Mouse (Mus musculus): ENCODE results near the gene Icmt. TPM values are rescaled to one million over a fixed set of nuclear protein-coding genes. Genes with fewer than 3 reads are reported as not detected.
A peak's percentile ranks its signal among the peaks of the same experiment; 100 is the strongest.

The Icmt gene
- polyA plus RNA-seq, 1 experiment = 51.6 TPM

- H3K4me3 ChIP-seq (ENCODE audit: control insufficient read depth, low read depth, low read length) = peak overlapping the region; percentile 27; the same call in 1 of the 2 replicates
- H3K27ac ChIP-seq (ENCODE audit: control insufficient read depth, insufficient read depth, low read depth, low read length) = no peak overlapping the region
- H3K36me3 ChIP-seq (ENCODE audit: control insufficient read depth, insufficient read depth, low read length) = no peaks in the 10 kb centered on the region
- peaks cover 38% of the 10 kb centered on the region for H3K4me1 ChIP-seq (ENCODE audit: control insufficient read depth, insufficient read depth, low read length)
- no peak for TF ChIP-seq CTCF (IDR thresholded peaks at IDR 0.05; ENCODE audit: control insufficient read depth, insufficient read depth, insufficient replicate concordance, low read depth, low read length)
- no peak for TF ChIP-seq POLR2A (IDR thresholded peaks at IDR 0.05; ENCODE audit: control insufficient read depth, low read depth, low read length)
- H3K27me3 ChIP-seq (ENCODE audit: control insufficient read depth, insufficient read depth, low read length) = no peaks in the 10 kb centered on the region
Measured at GRCm38 (mm10) chr4:152286183-152286582, 10.8 kb upstream of the Icmt start.

DNA sequence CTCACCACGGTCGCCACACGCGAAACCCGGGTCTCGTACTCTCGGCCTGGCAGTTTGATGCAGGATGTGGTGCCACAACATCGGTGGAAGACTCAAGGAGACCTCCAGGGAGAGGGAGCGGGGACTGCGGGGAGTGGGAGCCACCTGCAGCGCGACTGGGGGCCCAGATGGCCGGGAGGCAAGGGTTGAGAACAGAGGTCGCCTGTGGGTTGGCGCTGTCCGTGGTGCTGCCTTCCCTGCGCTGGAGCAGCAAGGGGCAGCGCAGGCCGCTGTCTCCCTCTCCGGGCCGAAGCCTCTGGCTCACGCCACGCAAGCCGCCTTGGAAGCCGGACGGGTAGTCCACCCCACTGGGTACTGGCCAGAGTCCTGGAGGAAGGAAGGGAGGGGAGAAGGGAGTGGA lies 10.1 kb upstream of the Icmt start:
- TF ChIP-seq POLR2A (IDR thresholded peaks at IDR 0.05; ENCODE audit: control insufficient read depth, low read depth, low read length) = no peak
- TF ChIP-seq CTCF (IDR thresholded peaks at IDR 0.05; ENCODE audit: control insufficient read depth, insufficient read depth, insufficient replicate concordance, low read depth, low read length) = no peak
- no peaks in the 10 kb centered on the region for H3K36me3 ChIP-seq (ENCODE audit: control insufficient read depth, insufficient read depth, low read length)
- H3K4me3 ChIP-seq (ENCODE audit: control insufficient read depth, low read depth, low read length) = no peak overlapping the region
- no peaks in the 10 kb centered on the region for H3K27me3 ChIP-seq (ENCODE audit: control insufficient read depth, insufficient read depth, low read length)
- H3K4me1 ChIP-seq (ENCODE audit: control insufficient read depth, insufficient read depth, low read length) = peaks cover 38% of the 10 kb centered on the region
- no peak overlapping the region for H3K27ac ChIP-seq (ENCODE audit: control insufficient read depth, insufficient read depth, low read depth, low read length)

- H3K4me3 ChIP-seq (ENCODE audit: control insufficient read depth, low read depth, low read length) = no peak overlapping the region
- H3K36me3 ChIP-seq (ENCODE audit: control insufficient read depth, insufficient read depth, low read length) = no peaks in the 10 kb centered on the region
- no peak overlapping the region for H3K27ac ChIP-seq (ENCODE audit: control insufficient read depth, insufficient read depth, low read depth, low read length)
- peaks cover 35% of the 10 kb centered on the region for H3K4me1 ChIP-seq (ENCODE audit: control insufficient read depth, insufficient read depth, low read length)
- no peaks in the 10 kb centered on the region for H3K27me3 ChIP-seq (ENCODE audit: control insufficient read depth, insufficient read depth, low read length)
- TF ChIP-seq POLR2A (IDR thresholded peaks at IDR 0.05; ENCODE audit: control insufficient read depth, low read depth, low read length) (no peak), CTCF (IDR thresholded peaks at IDR 0.05; ENCODE audit: control insufficient read depth, insufficient read depth, insufficient replicate concordance, low read depth, low read length) (no peak)
Measured at GRCm38 (mm10) chr4:152287317-152288120, 9.5 kb upstream of the Icmt start.

- Histone ChIP-seq H3K36me3 (ENCODE audit: control insufficient read depth, insufficient read depth, low read length) (no peaks in the 10 kb centered on the region), H3K27ac (ENCODE audit: control insufficient read depth, insufficient read depth, low read depth, low read length) (no peak overlapping the region), H3K4me3 (ENCODE audit: control insufficient read depth, low read depth, low read length) (no peak overlapping the region), H3K27me3 (ENCODE audit: control insufficient read depth, insufficient read depth, low read length) (no peaks in the 10 kb centered on the region), H3K4me1 (ENCODE audit: control insufficient read depth, insufficient read depth, low read length) (peaks cover 27% of the 10 kb centered on the region)
- TF ChIP-seq POLR2A (IDR thresholded peaks at IDR 0.05; ENCODE audit: control insufficient read depth, low read depth, low read length) = no peak
- TF ChIP-seq CTCF (IDR thresholded peaks at IDR 0.05; ENCODE audit: control insufficient read depth, insufficient read depth, insufficient replicate concordance, low read depth, low read length) = no peak
Measured at GRCm38 (mm10) chr4:152288398-152288945, 8.6 kb upstream of the Icmt start.

DNA sequence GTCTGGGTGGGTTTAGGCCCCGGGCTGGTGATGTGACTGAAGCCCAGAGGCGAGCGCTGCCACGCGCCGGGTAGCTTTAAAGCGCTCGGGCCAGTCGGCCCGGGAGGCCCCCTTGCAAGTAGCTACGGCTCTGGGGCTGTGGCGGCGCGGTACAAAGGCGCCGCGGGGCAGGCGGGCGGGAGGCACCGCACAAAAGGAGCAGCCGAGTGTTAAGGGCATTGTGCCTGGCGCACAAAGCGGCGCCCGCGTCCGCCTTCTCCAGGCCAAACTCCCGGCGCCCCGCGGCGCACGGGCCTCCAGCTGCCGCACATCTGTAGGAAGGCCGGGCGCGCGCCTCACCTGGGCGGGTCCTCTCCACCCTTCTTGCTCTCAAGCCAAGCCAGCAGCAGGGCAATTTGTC lies 6.6 kb upstream of the Icmt start:
- Histone ChIP-seq H3K27ac (ENCODE audit: control insufficient read depth, insufficient read depth, low read depth, low read length) (no peak overlapping the region), H3K27me3 (ENCODE audit: control insufficient read depth, insufficient read depth, low read length) (no peaks in the 10 kb centered on the region), H3K4me3 (ENCODE audit: control insufficient read depth, low read depth, low read length) (no peak overlapping the region), H3K4me1 (ENCODE audit: control insufficient read depth, insufficient read depth, low read length) (peaks cover 22% of the 10 kb centered on the region), H3K36me3 (ENCODE audit: control insufficient read depth, insufficient read depth, low read length) (no peaks in the 10 kb centered on the region)
- no peak for TF ChIP-seq CTCF (IDR thresholded peaks at IDR 0.05; ENCODE audit: control insufficient read depth, insufficient read depth, insufficient replicate concordance, low read depth, low read length)
- TF ChIP-seq POLR2A (IDR thresholded peaks at IDR 0.05; ENCODE audit: control insufficient read depth, low read depth, low read length) = no peak

DNA sequence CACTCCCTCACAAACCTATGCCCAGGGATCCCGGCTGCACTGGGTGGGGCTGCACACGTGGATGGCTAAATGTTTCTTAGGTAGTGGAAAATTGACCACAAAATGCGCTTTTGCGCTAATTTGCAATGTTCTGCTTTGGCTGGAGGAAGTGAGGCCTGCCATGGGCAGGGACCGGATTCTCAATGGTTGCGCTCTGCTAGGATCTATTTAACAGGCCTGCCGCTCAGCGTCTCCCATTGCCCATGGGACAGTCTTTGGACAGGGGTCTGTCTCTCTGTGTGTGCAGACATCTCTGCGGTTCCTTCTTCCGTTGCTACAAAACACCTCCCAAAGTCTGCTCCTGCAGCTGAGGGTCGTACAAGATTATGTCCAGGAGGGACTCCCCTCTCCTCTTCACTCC lies 6.0 kb upstream of the Icmt start:
- H3K4me3 ChIP-seq (ENCODE audit: control insufficient read depth, low read depth, low read length) = no peak overlapping the region
- H3K27me3 ChIP-seq (ENCODE audit: control insufficient read depth, insufficient read depth, low read length) = no peaks in the 10 kb centered on the region
- no peak overlapping the region for H3K27ac ChIP-seq (ENCODE audit: control insufficient read depth, insufficient read depth, low read depth, low read length)
- peaks cover 27% of the 10 kb centered on the region for H3K4me1 ChIP-seq (ENCODE audit: control insufficient read depth, insufficient read depth, low read length)
- TF ChIP-seq POLR2A (IDR thresholded peaks at IDR 0.05; ENCODE audit: control insufficient read depth, low read depth, low read length) = no peak
- no peak for TF ChIP-seq CTCF (IDR thresholded peaks at IDR 0.05; ENCODE audit: control insufficient read depth, insufficient read depth, insufficient replicate concordance, low read depth, low read length)
- H3K36me3 ChIP-seq (ENCODE audit: control insufficient read depth, insufficient read depth, low read length) = no peaks in the 10 kb centered on the region

DNA sequence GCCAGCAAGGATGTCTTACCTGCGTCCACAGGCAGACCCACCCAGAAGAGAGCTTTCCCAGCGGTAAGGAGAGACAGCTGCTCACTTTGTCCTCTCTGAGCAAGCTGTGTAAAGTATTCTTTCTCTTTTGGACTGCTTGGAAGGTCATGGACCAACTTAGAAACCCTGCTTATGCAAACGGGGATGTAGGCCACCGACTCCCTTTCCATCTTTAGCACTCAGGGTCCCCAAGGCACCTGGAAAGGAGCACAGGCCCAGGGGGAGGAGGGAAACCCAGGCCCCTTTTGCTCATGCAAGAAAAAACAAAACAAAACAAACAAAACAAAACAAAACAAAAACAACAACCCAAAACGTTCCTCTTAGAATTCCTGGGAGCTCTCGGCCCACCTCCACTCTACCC lies 5.5 kb upstream of the Icmt start, which contains the start of gene Hes3:
TSS of gene Hes3 (minus strand) at position 101 of the 400 bp plus-strand sequence.
- Histone ChIP-seq H3K36me3 (ENCODE audit: control insufficient read depth, insufficient read depth, low read length) (no peaks in the 10 kb centered on the region), H3K4me3 (ENCODE audit: control insufficient read depth, low read depth, low read length) (no peak within 1 kb of the TSS), H3K4me1 (ENCODE audit: control insufficient read depth, insufficient read depth, low read length) (peaks cover 21% of the 10 kb centered on the region), H3K27me3 (ENCODE audit: control insufficient read depth, insufficient read depth, low read length) (no peaks in the 10 kb centered on the region), H3K27ac (ENCODE audit: control insufficient read depth, insufficient read depth, low read depth, low read length) (no peak within 1 kb of the TSS)
- no peak for TF ChIP-seq CTCF (IDR thresholded peaks at IDR 0.05; ENCODE audit: control insufficient read depth, insufficient read depth, insufficient replicate concordance, low read depth, low read length)
- TF ChIP-seq POLR2A (IDR thresholded peaks at IDR 0.05; ENCODE audit: control insufficient read depth, low read depth, low read length) = no peak
